Comparison of ENCODE assay signal across 2 mouse cellular contexts in genomic region chr5:123501973-123502372, GRCm38 (mm10).
TF ChIP-seq lines count a peak whose summit lies in the region.

No protein-coding gene starts in this region.

TF ChIP-seq in CH12.LX, 34 proteins besides CTCF, POLR2A, EP300 and RAD21:
- TF ChIP-seq JUN (IDR thresholded peaks at IDR 0.05; ENCODE audit: insufficient read depth, low read depth, low read length) (no peak), ETS1 (conservative IDR thresholded peaks at IDR 0.05; ENCODE audit: low read depth, low read length) (no peak), RCOR1 (conservative IDR thresholded peaks at IDR 0.05; ENCODE audit: low read depth, low read length) (no peak), SIN3A (IDR thresholded peaks at IDR 0.05; ENCODE audit: low read length) (no peak), GABPA (IDR thresholded peaks at IDR 0.05; ENCODE audit: insufficient replicate concordance, low read depth, low read length) (no peak), ZNF384 (IDR thresholded peaks at IDR 0.05; ENCODE audit: low read depth, low read length) (no peak), NRF1 (IDR thresholded peaks at IDR 0.05; ENCODE audit: low read depth, low read length) (peak; percentile 79)

TF ChIP-seq in MEL, 35 proteins besides CTCF, POLR2A, EP300 and RAD21:
- TF ChIP-seq MAZ (IDR thresholded peaks at IDR 0.05; ENCODE audit: low read depth, low read length) (peak; percentile 74; the same call in 1 of the 2 replicates), SIN3A (IDR thresholded peaks at IDR 0.05; ENCODE audit: low read length) (no peak; the same call in 1 of the 2 replicates), NRF1 (IDR thresholded peaks at IDR 0.05; ENCODE audit: insufficient read depth, low read depth, low read length, poor library complexity, severe bottlenecking) (peak; percentile 73), MXI1 (IDR thresholded peaks at IDR 0.05; ENCODE audit: low read depth, low read length) (no peak), HCFC1 (IDR thresholded peaks at IDR 0.05; ENCODE audit: low read depth, low read length) (peak; percentile 52), ZC3H11A (IDR thresholded peaks at IDR 0.05; ENCODE audit: low read depth, low read length) (peak; percentile 42; the same call in 1 of the 2 replicates), TCF12 (IDR thresholded peaks at IDR 0.05; ENCODE audit: low read depth, low read length) (0 out of 2 replicates have a peak, but pooled peaks have one; percentile 16)
